Mouse (Mus musculus): ENCODE measurements around the gene Ap2a2. TPM values are rescaled to one million over a fixed set of nuclear protein-coding genes. Genes with fewer than 3 reads are reported as not detected.

The Ap2a2 gene
- total RNA-seq, 1 experiment = 103 TPM

DNA sequence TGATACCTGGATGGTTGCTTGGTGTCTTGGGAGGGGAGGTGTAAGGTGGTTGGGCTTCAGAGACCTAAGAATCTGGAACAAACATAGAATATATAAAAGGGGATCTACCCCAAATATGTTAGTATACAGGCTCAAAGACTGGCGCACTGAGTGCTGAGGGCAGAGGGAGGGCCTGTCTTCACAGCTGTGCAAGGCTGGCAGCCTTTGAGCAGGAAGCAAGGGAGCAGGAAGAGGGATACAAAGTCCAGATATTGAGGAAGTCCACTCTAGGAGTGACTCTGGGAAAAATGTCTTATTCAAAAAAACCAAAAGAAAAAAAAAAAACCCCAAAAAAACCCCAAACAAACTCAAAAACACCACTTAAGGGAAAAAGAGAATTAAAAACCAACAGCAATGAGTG, 30.1 kb downstream of the Ap2a2 start:
- H3K4me1 ChIP-seq (ENCODE audit: control insufficient read depth in 2 of 2, insufficient read depth in 2 of 2, low read length in 2 of 2, poor library complexity in 1 of 2) = no peaks in the 10 kb centered on the region
- peaks cover 19% of the 10 kb centered on the region for H3K36me3 ChIP-seq (ENCODE audit: control insufficient read depth, insufficient read depth, low read length, poor library complexity, severe bottlenecking)
- no peaks in the 10 kb centered on the region for H3K9me3 ChIP-seq (ENCODE audit: control insufficient read depth, insufficient read depth, low read depth, low read length)
- no peak overlapping the region for H3K27ac ChIP-seq (ENCODE audit: insufficient read depth, low read depth, low read length, poor library complexity, severe bottlenecking)
- in situ Hi-C loops (cut with MboI; ENCODE audit: low sequenced_read_pairs in 2 of 2, unreplicated experiment in 2 of 2) = no loop called here
- DNase-seq (ENCODE audit: low read depth, low spot score) = no peak
- no peak for TF ChIP-seq CHD2 (IDR thresholded peaks at IDR 0.05; ENCODE audit: low read depth, low read length)
- no peak for TF ChIP-seq MAFK (IDR thresholded peaks at IDR 0.05; ENCODE audit: insufficient read depth, low read depth, low read length)
- no peak for TF ChIP-seq ZNF384 (IDR thresholded peaks at IDR 0.05; ENCODE audit: low read depth, low read length)
- no peak for TF ChIP-seq HCFC1 (IDR thresholded peaks at IDR 0.05; ENCODE audit: borderline replicate concordance, insufficient read depth, low read length)
- TF ChIP-seq ZC3H11A (IDR thresholded peaks at IDR 0.05; ENCODE audit: borderline replicate concordance, low read depth, low read length) = no peak
- H3K4me3 ChIP-seq (ENCODE audit: insufficient read depth in 1 of 2, low read depth in 1 of 2, low read length in 2 of 2, poor library complexity in 1 of 2, severe bottlenecking in 1 of 2) = no peak overlapping the region
- H3K9ac ChIP-seq (ENCODE audit: insufficient read depth, low read depth, low read length, poor library complexity, severe bottlenecking) = no peak overlapping the region

DNA sequence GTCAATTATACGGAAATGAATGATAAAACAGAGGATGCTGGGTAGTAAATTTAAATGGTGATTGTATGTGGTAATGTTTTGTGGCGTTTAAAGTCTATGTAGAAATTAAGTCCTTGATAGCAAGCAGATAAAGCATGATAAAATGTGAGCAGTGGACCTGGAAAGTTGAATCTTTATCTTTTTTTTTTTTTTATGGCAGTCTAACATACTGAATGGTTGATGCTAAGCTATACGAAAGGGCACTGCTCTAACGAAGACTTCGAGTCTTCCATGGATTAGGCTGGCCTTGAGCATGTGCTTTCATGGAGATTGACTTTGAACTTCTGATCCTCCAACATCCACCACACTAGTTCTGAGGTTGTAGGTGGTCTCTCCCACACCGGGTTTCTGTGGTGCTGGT, 31.1 kb downstream of the Ap2a2 start:
- Histone ChIP-seq H3K4me1 (ENCODE audit: control insufficient read depth in 2 of 2, insufficient read depth in 2 of 2, low read length in 2 of 2, poor library complexity in 1 of 2) (no peaks in the 10 kb centered on the region), H3K9ac (ENCODE audit: insufficient read depth, low read depth, low read length, poor library complexity, severe bottlenecking) (no peak overlapping the region), H3K4me3 (ENCODE audit: insufficient read depth in 1 of 2, low read depth in 1 of 2, low read length in 2 of 2, poor library complexity in 1 of 2, severe bottlenecking in 1 of 2) (no peak overlapping the region), H3K27ac (ENCODE audit: insufficient read depth, low read depth, low read length, poor library complexity, severe bottlenecking) (no peak overlapping the region), H3K9me3 (ENCODE audit: control insufficient read depth, insufficient read depth, low read depth, low read length) (no peaks in the 10 kb centered on the region), H3K36me3 (ENCODE audit: control insufficient read depth, insufficient read depth, low read length, poor library complexity, severe bottlenecking) (peaks cover 24% of the 10 kb centered on the region)
- TF ChIP-seq ZNF384 (IDR thresholded peaks at IDR 0.05; ENCODE audit: low read depth, low read length) (no peak), MAFK (IDR thresholded peaks at IDR 0.05; ENCODE audit: insufficient read depth, low read depth, low read length) (no peak)
- no peak for DNase-seq (ENCODE audit: low read depth, low spot score)
- in situ Hi-C loops (cut with MboI; ENCODE audit: low sequenced_read_pairs in 2 of 2, unreplicated experiment in 2 of 2) = no loop called here

DNA sequence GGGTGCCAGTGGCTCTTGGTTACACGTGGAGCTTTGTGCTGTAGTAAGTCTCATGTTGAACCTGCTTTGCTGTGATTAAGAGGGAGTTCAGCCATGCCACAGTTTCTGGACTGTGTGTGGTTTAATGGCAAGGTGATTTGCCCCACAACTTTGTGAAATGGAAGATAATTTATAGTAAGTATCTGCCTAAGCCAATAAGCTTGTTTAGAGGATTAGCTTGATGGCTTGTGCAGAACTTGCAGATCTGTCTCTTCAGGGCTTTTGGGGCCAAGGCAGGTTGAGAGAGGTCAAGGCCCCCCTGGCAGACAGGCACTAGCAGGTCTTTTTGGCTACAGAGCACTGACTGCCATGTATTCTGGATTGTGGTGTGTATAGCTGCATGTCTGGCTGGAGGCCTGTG, 35.0 kb downstream of the Ap2a2 start:
- TF ChIP-seq MAFK (IDR thresholded peaks at IDR 0.05; ENCODE audit: insufficient read depth, low read depth, low read length) = no peak
- TF ChIP-seq HCFC1 (IDR thresholded peaks at IDR 0.05; ENCODE audit: borderline replicate concordance, insufficient read depth, low read length) = no peak
- TF ChIP-seq ZNF384 (IDR thresholded peaks at IDR 0.05; ENCODE audit: low read depth, low read length) = no peak
- DNase-seq (ENCODE audit: low read depth, low spot score) = no peak
- H3K36me3 ChIP-seq (ENCODE audit: control insufficient read depth, insufficient read depth, low read length, poor library complexity, severe bottlenecking) = peaks cover 31% of the 10 kb centered on the region
- no peak overlapping the region for H3K27ac ChIP-seq (ENCODE audit: insufficient read depth, low read depth, low read length, poor library complexity, severe bottlenecking)
- no peak overlapping the region for H3K9ac ChIP-seq (ENCODE audit: insufficient read depth, low read depth, low read length, poor library complexity, severe bottlenecking)
- no peaks in the 10 kb centered on the region for H3K4me1 ChIP-seq (ENCODE audit: control insufficient read depth in 2 of 2, insufficient read depth in 2 of 2, low read length in 2 of 2, poor library complexity in 1 of 2)
- in situ Hi-C loops (cut with MboI; ENCODE audit: low sequenced_read_pairs in 2 of 2, unreplicated experiment in 2 of 2) = no loop called here
- no peak overlapping the region for H3K4me3 ChIP-seq (ENCODE audit: insufficient read depth in 1 of 2, low read depth in 1 of 2, low read length in 2 of 2, poor library complexity in 1 of 2, severe bottlenecking in 1 of 2)
- H3K9me3 ChIP-seq (ENCODE audit: control insufficient read depth, insufficient read depth, low read depth, low read length) = no peaks in the 10 kb centered on the region

DNA sequence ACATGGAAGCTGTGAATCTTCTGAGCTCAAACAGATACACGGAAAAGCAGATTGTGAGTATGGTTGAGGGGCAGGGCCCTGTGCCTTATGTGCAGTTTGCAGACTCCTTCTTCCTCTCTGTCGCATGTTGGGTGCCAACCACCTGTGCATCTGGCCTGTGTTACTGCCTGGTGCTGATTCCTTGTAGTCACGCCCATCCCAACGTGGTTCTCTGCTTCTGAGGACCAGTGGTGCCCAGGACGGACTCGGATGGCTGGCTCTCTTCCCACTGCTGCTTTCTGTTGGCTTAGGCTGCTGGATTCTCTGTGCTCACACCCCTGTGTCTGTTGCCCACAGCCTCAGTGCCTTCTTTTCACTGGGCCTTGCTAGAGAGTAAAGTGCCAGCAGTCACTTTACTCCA, 35.6 kb downstream of the Ap2a2 start:
- H3K4me1 ChIP-seq (ENCODE audit: control insufficient read depth in 2 of 2, insufficient read depth in 2 of 2, low read length in 2 of 2, poor library complexity in 1 of 2) = no peaks in the 10 kb centered on the region
- H3K9ac ChIP-seq (ENCODE audit: insufficient read depth, low read depth, low read length, poor library complexity, severe bottlenecking) = no peak overlapping the region
- peaks cover 37% of the 10 kb centered on the region for H3K36me3 ChIP-seq (ENCODE audit: control insufficient read depth, insufficient read depth, low read length, poor library complexity, severe bottlenecking)
- no peak overlapping the region for H3K4me3 ChIP-seq (ENCODE audit: insufficient read depth in 1 of 2, low read depth in 1 of 2, low read length in 2 of 2, poor library complexity in 1 of 2, severe bottlenecking in 1 of 2)
- in situ Hi-C loops (cut with MboI; ENCODE audit: low sequenced_read_pairs in 2 of 2, unreplicated experiment in 2 of 2) = no loop called here
- H3K9me3 ChIP-seq (ENCODE audit: control insufficient read depth, insufficient read depth, low read depth, low read length) = no peaks in the 10 kb centered on the region
- DNase-seq (ENCODE audit: low read depth, low spot score) = no peak
- TF ChIP-seq ZC3H11A (IDR thresholded peaks at IDR 0.05; ENCODE audit: borderline replicate concordance, low read depth, low read length) (no peak), CHD2 (IDR thresholded peaks at IDR 0.05; ENCODE audit: low read depth, low read length) (no peak), HCFC1 (IDR thresholded peaks at IDR 0.05; ENCODE audit: borderline replicate concordance, insufficient read depth, low read length) (no peak), MAFK (IDR thresholded peaks at IDR 0.05; ENCODE audit: insufficient read depth, low read depth, low read length) (no peak), ZNF384 (IDR thresholded peaks at IDR 0.05; ENCODE audit: low read depth, low read length) (no peak)
- no peak overlapping the region for H3K27ac ChIP-seq (ENCODE audit: insufficient read depth, low read depth, low read length, poor library complexity, severe bottlenecking)

DNA sequence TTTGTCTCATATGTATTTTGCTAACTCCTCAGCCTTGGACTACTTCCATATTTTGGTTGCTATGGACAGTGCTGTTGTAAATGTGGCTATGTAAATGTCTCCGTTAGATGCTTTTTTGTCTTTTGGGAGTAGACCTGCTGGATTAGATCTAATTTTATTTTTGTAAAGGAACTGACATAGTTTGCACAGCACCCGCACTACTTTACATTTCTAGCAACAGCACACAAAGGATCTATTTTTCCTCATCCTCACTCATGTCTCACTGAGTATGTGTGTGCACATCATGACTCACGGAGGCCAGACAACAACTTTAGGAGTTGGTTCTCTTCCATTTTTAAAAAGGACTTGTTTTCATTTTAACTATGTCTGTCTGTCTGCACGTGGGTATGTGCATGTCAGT, 45.7 kb downstream of the Ap2a2 start:
- no peaks in the 10 kb centered on the region for H3K9me3 ChIP-seq (ENCODE audit: control insufficient read depth, insufficient read depth, low read depth, low read length)
- no peak overlapping the region for H3K4me3 ChIP-seq (ENCODE audit: insufficient read depth in 1 of 2, low read depth in 1 of 2, low read length in 2 of 2, poor library complexity in 1 of 2, severe bottlenecking in 1 of 2)
- in situ Hi-C loops (cut with MboI; ENCODE audit: low sequenced_read_pairs in 2 of 2, unreplicated experiment in 2 of 2) = no loop called here
- DNase-seq (ENCODE audit: low read depth, low spot score) = no peak
- H3K9ac ChIP-seq (ENCODE audit: insufficient read depth, low read depth, low read length, poor library complexity, severe bottlenecking) = no peak overlapping the region
- H3K36me3 ChIP-seq (ENCODE audit: control insufficient read depth, insufficient read depth, low read length, poor library complexity, severe bottlenecking) = peaks cover 47% of the 10 kb centered on the region
- H3K4me1 ChIP-seq (ENCODE audit: control insufficient read depth in 2 of 2, insufficient read depth in 2 of 2, low read length in 2 of 2, poor library complexity in 1 of 2) = no peaks in the 10 kb centered on the region
- no peak overlapping the region for H3K27ac ChIP-seq (ENCODE audit: insufficient read depth, low read depth, low read length, poor library complexity, severe bottlenecking)
- TF ChIP-seq MAFK (IDR thresholded peaks at IDR 0.05; ENCODE audit: insufficient read depth, low read depth, low read length) = no peak
- TF ChIP-seq CHD2 (IDR thresholded peaks at IDR 0.05; ENCODE audit: low read depth, low read length) = no peak
- no peak for TF ChIP-seq ZNF384 (IDR thresholded peaks at IDR 0.05; ENCODE audit: low read depth, low read length)
- no peak for TF ChIP-seq ZC3H11A (IDR thresholded peaks at IDR 0.05; ENCODE audit: borderline replicate concordance, low read depth, low read length)
- TF ChIP-seq HCFC1 (IDR thresholded peaks at IDR 0.05; ENCODE audit: borderline replicate concordance, insufficient read depth, low read length) = no peak

Measured in ES-E14 (cell line).